Mouse (Mus musculus) lung, postnatal 10 days (tissue): ENCODE data around the gene Dnlz.
"Not testable (repeated sequence)": the region's sequence is repeated elsewhere in the genome, so short reads cannot be mapped to it uniquely, and the experiment has no call there.

Source experiments
- DNase-seq: peaks from one replicate; pipeline ENCODE4 v3.0.0; 2021

Dnlz gene

GRCm38 (mm10) chr2:26351358-26352290 lies at the start of gene Dnlz:
TSS of gene Dnlz (minus strand) at chr2:26352110.
- DNase-seq = peak; percentile 96

- DNase-seq = no peak
Observed at GRCm38 (mm10) chr2:26401023-26401422, 49.1 kb upstream of the Dnlz start.

GRCm38 (mm10) chr2:26400296-26400695 lies 48.4 kb upstream of the Dnlz start:
- DNase-seq = no peak

DNA sequence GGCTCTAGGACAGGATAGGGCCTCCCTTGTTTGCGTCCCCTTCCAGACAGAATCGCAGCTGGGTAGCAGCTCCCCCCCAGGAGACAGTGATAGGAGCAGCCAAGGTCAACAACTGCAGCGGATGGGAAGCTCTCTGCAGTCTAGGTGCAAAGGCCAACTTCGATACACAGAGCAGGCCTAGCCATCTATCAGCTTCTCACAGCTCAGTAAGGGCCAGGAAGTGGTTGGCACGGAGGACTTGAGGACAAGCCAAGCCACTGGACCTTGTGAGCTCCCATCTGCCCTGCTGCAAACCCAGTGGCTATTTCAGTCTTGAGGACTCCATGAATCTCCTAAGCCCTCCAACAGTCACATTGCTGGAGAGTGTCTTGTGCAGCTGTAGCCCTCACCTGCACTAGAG lies 47.7 kb upstream of the Dnlz start:
- no peak for DNase-seq

DNA sequence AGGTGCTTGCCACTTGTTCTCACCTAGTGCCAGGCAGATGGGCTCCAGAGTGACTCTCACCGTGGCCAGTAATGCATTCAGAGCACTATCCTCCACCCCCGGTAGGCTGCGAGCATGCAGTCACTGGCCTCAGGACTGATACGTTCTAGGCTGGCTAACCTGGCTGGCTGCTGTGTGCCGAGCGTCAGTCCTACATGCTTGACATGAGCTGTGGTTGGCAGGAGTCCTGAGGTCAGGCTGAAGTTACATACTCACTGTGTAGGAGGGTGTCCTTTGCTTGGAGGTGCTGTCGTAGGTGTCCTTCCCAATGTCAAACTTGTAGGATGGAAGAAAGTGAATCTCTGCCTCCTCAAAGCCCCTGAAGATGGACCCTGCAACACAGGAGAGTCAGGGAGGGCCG lies 47.1 kb upstream of the Dnlz start:
- no peak for DNase-seq

DNA sequence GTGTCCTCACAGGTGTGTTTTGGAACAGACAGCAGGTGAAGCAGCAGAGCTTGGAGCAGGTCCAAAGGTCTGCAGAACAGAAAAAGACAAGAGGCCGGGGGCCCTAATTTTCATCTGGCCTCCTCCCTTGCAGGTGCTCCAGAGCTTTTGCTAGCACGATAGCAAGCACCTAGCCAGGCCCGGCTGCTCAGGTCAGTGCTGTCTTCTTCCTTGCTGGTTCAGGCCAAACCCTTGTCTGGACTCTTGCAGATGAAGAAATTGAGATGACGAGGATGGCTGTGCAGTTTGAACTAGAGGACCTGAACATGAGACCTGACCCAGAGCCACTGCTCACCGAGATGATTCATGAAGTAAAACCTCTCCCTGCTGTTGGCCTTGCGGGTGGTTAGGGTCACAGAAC lies 39.7 kb upstream of the Dnlz start:
- DNase-seq = no peak

DNA sequence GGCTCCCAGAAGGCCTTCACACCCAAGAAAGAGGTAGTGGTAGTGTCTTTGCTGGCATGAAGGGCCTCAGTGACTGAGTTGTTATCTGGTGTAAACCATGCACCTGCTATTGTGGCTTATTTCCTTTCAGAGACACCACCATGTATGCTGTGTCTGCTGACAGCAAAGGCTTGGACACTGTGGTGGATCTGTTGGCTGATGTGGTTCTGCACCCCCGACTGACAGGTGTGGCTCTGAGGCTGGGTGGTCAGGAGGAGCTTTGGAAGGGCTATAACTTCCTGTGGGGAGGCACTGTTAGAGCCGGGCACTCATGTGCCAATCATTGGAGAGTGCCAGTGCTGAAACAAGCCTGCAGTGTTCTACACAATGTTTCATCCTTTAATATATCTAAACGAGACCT lies 39.0 kb upstream of the Dnlz start:
- no peak for DNase-seq

DNA sequence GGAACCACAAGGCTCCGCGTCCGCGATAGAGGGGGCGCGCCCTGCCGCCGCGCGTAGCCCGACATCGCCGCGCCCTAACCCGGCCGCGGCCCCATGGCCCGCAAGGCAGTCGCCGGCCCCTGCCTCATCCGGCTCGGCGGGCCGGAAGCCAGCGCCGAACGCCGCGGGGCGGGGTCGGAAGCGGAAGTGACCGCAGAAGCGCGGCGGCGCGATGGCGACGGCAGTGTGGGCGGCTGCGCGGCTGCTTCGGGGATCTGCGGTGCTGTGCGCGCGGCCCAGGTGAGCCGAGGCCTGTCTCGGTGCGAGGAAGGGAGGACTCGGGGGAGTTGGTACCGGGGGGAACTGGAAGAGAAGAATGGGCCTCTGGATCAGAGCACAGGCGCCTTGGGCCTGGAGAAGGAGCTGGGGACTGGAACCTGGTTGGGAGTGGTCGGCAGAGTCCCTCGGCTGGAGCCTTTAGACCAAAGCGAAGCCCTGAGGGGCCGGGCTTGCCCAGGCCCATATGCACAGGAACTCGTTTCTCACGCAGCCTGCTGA lies 37.3 kb upstream of the Dnlz start, which contains the start of the genes Entr1 and Pmpca:
TSS of gene Entr1 (minus strand) at position 163 of the 537 bp plus-strand sequence.
TSS of gene Pmpca (plus strand) at position 186 of the 537 bp plus-strand sequence.
- DNase-seq = peak; percentile 89

DNA sequence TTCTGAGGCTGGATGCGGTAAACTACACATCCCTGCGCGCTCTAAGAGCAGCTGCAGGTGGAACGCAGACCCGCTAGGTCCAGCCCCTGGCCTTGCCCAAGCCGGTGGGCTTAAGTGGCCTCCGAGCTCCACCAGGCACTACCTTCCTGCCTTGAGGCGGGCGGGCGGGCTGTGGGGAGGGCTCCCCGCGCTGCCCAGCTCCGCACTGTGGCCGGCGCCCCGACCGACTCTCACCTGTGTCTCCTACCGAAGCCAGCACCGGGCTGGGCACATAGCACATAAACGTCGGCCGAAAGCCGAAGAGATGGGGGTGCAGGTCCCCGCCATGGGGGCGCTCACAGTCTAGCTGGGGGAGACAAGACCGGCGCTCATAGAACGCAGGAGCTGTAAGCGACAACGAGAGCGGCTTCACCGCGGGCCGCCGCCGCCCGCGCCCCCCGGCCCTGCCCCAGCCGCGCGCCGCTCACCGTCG lies 36.8 kb upstream of the Dnlz start:
- DNase-seq = peak; percentile 14

- no peak for DNase-seq
Observed at GRCm38 (mm10) chr2:26387713-26388112, 35.8 kb upstream of the Dnlz start.

DNA sequence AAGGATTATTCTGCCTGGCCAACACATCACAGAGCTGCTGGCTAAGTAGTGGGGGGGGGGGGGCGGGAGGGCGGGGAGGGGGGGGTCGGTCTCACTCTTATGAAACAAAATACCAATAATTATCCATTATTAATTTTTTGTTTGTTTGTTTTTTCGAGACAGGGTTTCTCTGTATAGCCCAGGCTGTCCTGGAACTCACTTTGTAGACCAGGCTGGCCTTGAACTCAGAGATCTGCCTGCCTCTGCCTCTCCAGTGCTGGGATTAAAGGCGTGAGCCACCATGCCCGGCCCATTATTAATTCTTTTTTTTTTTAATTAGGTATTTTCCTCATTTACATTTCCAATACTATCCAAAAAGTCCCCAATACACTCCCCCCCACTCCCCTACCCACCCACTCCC lies 29.0 kb upstream of the Dnlz start:
- DNase-seq = not testable (repeated sequence)

- peak; percentile 90 for DNase-seq
Observed at GRCm38 (mm10) chr2:26380131-26380771, 28.3 kb upstream of the Dnlz start, which contains the start of gene Snapc4. TSS of gene Snapc4 (minus strand) at chr2:26380653.

DNA sequence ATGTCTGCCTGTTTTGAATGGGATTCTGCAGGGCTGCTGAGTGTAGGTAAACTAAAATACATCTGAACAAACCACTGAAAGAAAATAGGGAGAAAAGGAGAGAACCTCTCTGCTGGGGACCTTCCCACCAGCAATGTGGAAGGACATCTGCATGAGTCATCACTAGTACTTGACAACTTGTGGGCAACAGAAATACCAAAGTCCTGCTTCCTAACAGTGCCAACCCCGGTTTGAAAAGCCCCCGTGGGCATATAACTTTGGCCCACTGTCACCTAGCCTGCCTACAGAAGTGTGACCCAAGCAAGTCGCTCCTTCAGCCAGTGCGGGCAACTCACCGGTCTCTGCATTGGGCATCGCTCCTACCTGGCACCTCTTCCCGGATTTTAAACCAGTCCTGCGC lies 20.5 kb upstream of the Dnlz start:
- DNase-seq = no peak

GRCm38 (mm10) chr2:26368572-26368971 lies 16.7 kb upstream of the Dnlz start:
- DNase-seq = no peak

DNA sequence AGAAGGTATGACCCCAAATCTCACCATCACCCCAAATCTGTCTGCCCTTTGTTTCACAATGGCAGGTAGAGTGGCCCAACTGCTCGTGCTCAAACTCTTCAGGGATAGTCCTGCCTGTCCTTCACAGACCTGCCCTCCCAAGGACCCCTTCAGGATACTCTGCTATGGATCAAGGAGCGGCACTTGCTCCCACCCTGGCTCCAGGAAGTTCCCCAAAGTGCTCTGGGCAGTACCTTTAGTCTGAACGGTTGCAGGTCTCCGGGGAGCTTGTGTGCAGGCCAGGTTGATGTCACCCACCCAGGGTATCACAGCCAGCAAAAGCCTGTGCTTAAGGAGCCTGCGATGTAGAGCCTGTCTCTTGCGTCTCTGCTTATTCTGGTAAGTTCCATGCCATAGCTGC lies 16.0 kb upstream of the Dnlz start:
- DNase-seq = no peak

GRCm38 (mm10) chr2:26364738-26365465 lies 13.0 kb upstream of the Dnlz start:
- DNase-seq = peak; percentile 85

GRCm38 (mm10) chr2:26363481-26363880 lies 11.6 kb upstream of the Dnlz start:
- no peak for DNase-seq

- no peak for DNase-seq
Observed at GRCm38 (mm10) chr2:26362991-26363390, 11.1 kb upstream of the Dnlz start.

DNA sequence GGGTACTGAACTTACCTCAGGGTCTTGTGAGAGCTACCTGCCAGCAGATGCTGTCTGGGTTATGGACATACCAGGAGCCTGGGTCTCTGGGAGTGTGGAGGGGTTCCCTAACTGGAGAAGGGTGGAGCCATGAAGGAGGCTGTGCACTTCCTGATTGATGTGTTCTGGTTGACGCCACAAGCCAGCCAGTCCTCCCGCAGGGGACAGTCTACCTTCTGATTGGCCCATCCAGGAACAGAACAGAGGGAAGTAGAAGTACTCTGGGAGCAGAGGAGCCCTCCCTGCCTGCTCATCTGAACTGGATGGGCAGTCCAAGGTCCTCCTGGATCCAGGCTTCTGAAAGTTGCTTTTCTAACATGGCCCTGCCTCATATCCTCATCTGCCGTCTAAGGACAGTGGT lies 8.9 kb upstream of the Dnlz start, which contains the start of gene Card9:
TSS of gene Card9 (minus strand) at position 147 of the 400 bp plus-strand sequence.
- no peak for DNase-seq

GRCm38 (mm10) chr2:26359983-26360382 lies 8.1 kb upstream of the Dnlz start:
- DNase-seq = peak; percentile 55

DNA sequence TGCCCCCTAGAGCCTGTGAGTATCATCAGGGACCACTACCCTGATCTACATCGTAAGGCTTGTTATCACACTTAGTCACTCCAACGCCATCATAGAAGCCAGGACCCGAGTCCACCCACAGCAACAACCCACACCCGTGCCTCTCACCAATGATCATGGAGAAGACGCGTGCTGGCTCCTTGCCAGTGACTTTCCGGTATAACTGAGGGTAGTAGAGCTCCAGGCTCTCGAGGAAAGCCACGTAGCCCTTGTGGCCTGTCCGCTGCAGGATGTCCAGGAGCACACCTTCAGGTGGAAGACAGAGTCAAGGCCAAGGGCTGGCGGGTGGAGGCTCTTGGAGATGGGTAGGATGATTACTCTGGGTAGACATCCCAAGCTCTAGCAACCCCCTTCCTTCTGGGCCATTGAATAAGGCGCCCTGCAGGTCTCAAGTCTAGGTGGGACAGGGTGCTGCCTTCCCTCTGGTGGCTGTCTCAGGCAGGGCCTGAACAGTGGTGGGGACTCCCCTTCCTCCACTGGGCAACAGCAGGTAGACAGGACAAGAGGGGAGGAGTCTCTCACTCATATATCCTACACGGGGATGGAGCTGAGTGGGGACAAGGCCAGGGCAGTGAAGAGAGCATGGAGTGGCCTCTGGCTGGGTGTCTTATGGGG lies 6.9 kb upstream of the Dnlz start:
- no peak for DNase-seq

GRCm38 (mm10) chr2:26357484-26357883 lies 5.6 kb upstream of the Dnlz start:
- no peak for DNase-seq
